Mouse (Mus musculus): ENCODE data around the gene Usp3.
A peak's percentile ranks its signal among the peaks of the same experiment; 100 is the strongest.

Gene Usp3

DNA sequence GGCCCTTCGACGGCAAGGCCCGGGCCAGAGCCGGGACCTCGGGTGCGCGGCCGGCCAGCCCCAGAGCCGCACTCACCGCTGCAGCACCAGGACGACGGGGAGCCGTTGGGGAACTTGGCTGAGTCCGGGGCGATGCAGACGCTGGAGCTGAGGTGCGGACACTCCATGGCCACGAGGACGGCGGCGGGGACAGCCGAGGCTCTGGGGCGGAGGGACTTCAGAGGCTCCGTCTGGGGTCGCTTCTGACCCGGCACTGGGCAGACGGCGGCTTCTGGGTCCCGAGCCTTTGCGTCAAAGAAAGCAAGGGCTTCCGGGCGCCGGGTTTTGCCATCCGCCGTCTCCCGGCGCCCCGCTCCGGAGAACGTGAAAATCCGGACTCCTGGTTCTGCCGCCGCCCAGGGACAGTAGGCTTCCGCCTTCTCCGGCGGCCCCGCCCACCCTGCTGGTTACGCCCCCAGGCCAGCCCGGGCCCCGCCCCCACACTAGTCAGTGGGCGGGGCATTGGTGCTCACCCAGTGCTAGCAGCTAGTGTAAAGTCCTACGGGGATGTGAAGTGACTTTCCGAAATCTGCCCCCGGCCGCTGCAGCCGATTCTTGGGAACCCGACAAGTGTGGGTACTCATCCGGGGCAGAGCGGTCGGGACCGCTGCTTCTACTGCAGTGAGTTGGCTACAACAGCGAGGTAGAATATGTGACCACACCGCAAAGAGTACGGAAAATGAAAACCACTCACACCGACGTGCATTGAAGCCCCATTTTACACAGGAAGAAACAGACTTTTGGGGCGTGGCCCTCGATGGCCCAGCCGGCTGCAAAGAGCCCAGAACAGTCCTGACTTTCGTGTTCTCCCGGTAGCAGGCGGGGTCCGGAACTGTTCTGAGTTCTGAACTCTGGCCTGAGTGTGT lies at the start of gene Usp3:
Gene Usp3, minus strand, starts transcription at position 435 of the 905 bp plus-strand sequence.
- DNase-seq (ENCODE audit: low read depth, low spot score) = peak; percentile 96

GRCm38 (mm10) chr9:66640491-66640890 lies 47.5 kb upstream of the Usp3 start:
- DNase-seq (ENCODE audit: low read depth, low spot score) = no peak

- no peak for DNase-seq (ENCODE audit: low read depth, low spot score)
These were observed 46.7 kb upstream of the Usp3 start for GRCm38 (mm10) chr9:66639626-66640025.

- DNase-seq (ENCODE audit: low read depth, low spot score) = no peak
These were observed 39.5 kb upstream of the Usp3 start for GRCm38 (mm10) chr9:66632441-66632840.

DNA sequence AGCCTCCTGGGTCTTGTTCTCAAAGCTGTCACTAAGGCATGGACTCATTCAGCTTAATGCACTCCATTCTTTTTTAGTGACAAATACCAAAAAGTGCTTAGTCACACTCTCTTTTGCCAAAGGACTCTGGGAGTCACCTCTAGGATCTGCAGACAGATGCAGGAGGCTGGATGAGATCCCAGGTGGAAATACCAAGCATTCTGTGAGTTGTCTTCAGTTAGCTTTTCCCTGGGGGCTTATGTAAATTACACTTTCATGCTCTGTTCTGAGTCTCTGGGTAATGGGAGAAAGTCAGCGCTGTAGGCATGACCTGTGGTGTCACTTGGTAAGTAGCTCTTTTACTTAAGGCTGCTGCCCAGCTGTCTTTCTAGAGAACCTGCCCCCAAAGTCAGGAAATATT lies 38.0 kb upstream of the Usp3 start:
- no peak for DNase-seq (ENCODE audit: low read depth, low spot score)

- no peak for DNase-seq (ENCODE audit: low read depth, low spot score)
These were observed 33.7 kb upstream of the Usp3 start for GRCm38 (mm10) chr9:66626661-66627060.

GRCm38 (mm10) chr9:66625974-66626530 lies 33.1 kb upstream of the Usp3 start:
- DNase-seq (ENCODE audit: low read depth, low spot score) = no peak

GRCm38 (mm10) chr9:66624873-66625272 lies 31.9 kb upstream of the Usp3 start:
- no peak for DNase-seq (ENCODE audit: low read depth, low spot score)

DNA sequence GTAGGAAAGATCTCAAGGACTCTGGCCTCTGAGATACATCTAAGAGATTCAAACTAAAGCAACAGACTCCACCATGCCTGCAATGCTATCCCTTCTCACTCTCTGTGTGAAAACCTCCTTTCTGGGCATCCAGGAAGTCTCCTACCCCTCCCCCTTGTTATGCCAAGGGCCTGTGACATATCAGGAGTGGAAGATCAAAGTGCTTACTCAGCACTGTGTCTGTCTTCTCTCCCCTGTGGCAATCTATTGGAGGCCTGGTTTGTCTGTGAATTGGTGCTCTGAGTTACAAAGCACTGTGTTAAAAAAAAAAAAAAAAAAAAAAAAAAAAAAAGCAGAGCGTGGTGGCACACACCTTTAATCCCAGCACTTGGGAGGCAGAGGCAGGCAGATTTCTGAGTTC lies 30.7 kb upstream of the Usp3 start:
- no peak for DNase-seq (ENCODE audit: low read depth, low spot score)

- DNase-seq (ENCODE audit: low read depth, low spot score) = no peak
These were observed 27.6 kb upstream of the Usp3 start for GRCm38 (mm10) chr9:66620581-66620981.

DNA sequence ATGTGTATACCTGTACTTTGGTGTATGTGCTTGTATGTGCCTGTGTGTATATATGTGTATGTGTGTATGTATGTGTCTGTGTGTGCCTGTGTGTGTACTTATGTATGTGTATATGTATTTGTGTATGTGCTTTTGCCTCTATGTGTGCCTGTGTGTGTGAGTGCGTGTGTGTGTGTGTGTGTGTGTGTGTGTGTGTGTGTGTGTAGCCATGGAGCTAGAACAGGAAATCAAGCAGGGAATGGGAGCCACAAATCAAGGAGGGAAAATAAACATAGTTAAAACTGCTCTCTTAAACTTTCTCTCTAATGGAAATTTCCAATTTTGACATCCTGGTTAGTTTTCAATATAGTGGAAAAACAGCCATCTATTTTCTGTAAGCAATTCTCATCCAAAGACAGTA lies 27.1 kb upstream of the Usp3 start:
- DNase-seq (ENCODE audit: low read depth, low spot score) = no peak

- DNase-seq (ENCODE audit: low read depth, low spot score) = no peak
These were observed 24.9 kb upstream of the Usp3 start for GRCm38 (mm10) chr9:66617812-66618211.

GRCm38 (mm10) chr9:66616858-66617257 lies 23.9 kb upstream of the Usp3 start:
- no peak for DNase-seq (ENCODE audit: low read depth, low spot score)

- DNase-seq (ENCODE audit: low read depth, low spot score) = no peak
These were observed 22.2 kb upstream of the Usp3 start for GRCm38 (mm10) chr9:66615141-66615540.

GRCm38 (mm10) chr9:66614547-66614946 lies 21.6 kb upstream of the Usp3 start:
- DNase-seq (ENCODE audit: low read depth, low spot score) = no peak

- DNase-seq (ENCODE audit: low read depth, low spot score) = no peak
These were observed 20.7 kb upstream of the Usp3 start for GRCm38 (mm10) chr9:66613667-66614066.

DNA sequence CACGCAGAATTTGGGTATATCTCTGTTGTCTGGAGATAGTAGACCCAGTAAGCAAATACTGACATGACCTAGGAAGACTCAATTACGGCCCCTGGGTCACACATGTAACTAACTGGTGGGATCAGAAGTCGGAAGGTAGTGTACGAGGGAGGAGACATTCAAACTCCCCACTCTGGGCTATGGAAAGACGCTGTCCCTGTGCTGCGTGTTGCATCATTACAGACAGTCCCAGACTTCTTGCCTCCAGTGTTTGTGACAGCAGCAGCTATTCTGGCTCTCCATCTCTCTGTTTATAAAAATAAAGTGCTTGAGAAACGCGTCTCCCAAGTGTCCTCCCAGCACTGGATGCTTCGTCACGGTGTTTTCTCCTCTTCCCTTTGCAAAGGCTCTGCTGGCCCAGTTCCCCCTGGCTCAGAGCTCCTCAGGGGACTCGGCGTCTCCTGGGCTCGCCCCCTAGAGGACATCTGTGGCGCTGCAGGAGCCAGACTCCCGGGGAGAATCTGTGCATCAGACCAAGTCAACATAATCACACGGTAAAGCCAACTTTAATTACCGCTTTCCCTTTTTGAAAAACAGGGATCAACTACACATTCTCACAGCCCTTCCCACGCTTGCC lies 18.6 kb upstream of the Usp3 start:
- peak; percentile 76 for DNase-seq (ENCODE audit: low read depth, low spot score)

- DNase-seq (ENCODE audit: low read depth, low spot score) = no peak
These were observed 15.9 kb upstream of the Usp3 start for GRCm38 (mm10) chr9:66608817-66609345.

DNA sequence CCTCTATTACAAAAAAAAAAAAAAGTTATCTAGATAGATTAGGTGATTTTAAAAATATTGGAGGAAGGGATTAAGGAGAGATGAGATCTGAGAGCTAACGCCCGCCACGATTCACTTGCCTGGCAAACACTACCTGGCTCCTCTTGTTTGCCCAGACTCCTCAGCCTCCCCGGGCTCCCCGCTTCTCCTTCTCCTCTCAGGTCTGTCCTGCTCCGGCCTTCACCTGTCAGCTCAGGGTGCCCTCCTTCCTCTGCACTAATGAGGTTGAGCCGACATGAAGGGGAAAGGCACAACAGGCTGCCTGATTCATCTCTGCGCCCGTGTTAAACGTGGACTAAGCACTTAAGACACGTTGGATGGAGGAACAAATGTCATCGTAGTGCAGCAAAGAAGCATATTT lies 13.9 kb upstream of the Usp3 start:
- DNase-seq (ENCODE audit: low read depth, low spot score) = no peak

DNA sequence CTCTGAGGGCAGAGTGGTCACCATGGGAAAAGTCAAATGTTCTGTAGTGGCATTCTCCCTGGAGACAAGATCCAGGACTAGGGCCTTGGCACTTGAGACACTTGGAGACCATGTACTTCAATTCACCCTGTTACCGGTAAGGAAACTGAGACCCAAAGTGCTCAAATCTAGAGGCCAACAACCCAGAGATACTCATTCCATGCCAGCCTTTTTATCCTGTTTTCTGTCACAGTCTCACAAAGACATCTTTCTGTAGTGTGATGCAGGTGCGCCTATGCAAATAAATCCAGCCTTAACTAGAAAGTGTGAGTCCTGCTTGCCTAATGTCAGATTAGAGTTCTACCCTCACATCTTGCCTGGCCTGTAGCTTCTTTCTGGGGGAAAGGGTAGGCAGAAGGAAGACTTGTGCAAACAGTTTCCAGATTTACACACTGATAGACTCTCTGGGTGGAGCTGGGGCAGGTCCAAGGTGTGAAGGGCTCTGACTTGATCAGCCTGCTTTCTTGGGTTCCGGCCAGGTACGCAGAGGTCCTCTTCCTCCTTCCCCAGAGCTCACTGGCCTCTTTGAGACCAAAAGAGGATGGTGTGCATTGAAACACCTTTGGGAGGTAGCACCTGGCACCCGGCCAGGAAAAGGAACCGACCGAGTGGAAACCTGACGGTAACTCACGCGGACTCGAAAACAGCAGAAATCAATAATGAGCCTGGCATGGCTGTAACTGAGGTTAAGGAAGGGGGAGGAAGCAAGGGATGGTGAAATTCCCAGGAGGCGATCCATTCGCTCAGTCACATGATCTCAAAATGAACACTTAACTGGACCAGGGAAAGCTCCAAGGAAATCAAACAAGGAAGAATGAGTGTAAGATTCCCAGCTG lies 13.2 kb upstream of the Usp3 start:
- no peak for DNase-seq (ENCODE audit: low read depth, low spot score)

DNA sequence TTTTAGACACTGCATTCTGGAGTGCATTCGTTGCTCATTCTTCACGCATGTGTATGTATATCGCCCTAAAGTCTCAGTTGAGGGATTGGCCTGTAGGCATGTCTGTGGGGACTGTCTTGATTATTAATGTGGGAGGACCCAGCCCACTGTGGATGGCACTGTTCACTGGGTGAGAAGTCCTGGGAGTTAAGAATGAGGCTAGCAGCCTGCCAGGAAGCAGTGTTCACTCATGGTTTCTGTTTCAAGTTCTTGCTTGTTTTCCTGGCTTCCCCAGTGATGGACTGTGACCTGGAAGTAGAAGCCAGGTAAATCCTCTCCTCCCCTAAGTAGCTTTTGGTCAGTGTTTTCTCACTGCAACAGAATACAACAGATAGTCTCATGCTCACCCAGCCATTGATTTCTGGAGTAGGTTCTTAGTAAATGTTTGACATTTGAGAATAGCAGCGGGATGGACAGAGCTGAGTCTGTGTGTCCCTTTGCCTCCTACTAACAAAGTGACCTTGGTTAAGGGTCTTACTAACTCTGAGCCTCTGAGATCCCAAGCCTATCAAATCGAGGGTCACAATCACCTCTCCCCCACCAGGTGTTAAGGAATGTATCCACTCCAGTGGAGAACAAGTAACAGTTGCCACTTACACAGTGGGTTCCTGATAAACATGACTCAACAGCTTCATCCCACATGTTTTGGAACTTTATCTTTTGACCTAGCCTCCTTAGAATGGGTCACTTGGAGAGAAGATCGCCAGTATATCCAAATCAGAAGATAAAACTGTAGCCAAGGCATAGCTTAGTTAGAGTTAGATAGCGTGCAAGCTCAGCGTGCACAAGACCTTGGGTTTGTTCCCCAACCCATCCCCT lies 11.6 kb upstream of the Usp3 start:
- DNase-seq (ENCODE audit: low read depth, low spot score) = no peak
